Mouse (Mus musculus) megakaryocyte, embryonic 14.5 days (primary cell): Measurements from ENCODE around the gene Antxr2.

Source experiments
- FLI1 ChIP-seq: IDR thresholded peaks from 2 replicates; pipeline ENCODE4 v1.6.1; 2012; ENCODE audit warnings: low read length, inconsistent platforms, mixed read lengths
- GATA1 ChIP-seq: IDR thresholded peaks from 3 replicates; pipeline ENCODE4 v1.6.1; 2012; ENCODE audit warnings: mixed read lengths, low read length, inconsistent platforms, borderline replicate concordance

DNA sequence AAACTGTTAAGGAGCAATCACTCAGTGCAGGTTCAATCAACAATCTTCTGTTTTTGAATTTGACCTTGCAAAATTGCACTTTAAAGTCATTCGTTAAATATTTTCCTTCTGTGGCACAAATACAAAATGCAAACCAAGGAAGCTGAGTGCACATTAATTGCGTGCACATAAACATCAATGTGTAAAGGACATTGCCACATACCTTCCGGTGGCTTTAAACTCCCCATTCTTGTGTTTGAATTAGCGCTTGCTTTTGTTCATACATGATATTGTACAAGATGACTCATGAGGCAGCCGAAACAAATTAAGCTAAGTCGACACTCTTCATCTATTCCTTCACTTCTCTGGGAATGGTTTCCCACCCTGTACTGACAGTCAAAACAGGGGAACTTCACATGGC, 24.4 kb upstream of the Antxr2 start:
- TF ChIP-seq GATA1 = no peak
- no peak for TF ChIP-seq FLI1
